Mouse (Mus musculus) T-helper 1 cell (primary cell): ENCODE measurements around the gene Tppp.
"Not testable (repeated sequence)": the region's sequence is repeated elsewhere in the genome, so short reads cannot be mapped to it uniquely, and the experiment has no call there.

Source experiments
- in situ Hi-C: fragments of 300-600 bp; cut with MboI, MseI; formaldehyde crosslinking; loops from one replicate; pipeline ENCODE4 v1.15.1; 2025; ENCODE audit warnings: high pct_unique_total_duplicates

The Tppp gene

GRCm38 (mm10) chr13:74025151-74026081 lies 16.2 kb downstream of the Tppp start:
- in situ Hi-C loops: loop anchor here (5.0 kb wide), 1 partner anchor 53 kb away; no protein-coding TSS in a partner anchor

DNA sequence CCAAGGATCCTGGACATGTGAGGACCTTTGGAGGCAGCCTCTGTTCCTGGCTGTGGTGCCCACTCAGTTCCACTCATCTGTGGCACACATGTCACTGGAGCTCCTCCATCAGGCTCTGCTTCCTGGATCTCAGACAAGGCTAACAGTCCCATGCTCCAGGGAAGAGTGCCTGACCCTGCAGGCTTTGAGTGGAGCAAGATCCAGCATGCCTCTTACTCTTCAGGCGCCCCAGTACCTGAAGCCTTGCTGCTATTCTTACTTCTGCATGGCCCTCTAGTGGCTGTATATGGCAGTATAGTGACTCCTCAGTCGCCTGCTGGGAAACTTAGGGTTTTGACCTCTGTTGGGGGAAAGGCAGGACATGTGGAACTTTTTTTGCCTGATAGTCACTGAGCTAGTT lies 17.0 kb downstream of the Tppp start:
- in situ Hi-C loops: loop anchor here (5.0 kb wide), 1 partner anchor 54 kb away; no protein-coding TSS in a partner anchor

- in situ Hi-C loops: loop anchor here (5.0 kb wide), 1 partner anchor 56 kb away; no protein-coding TSS in a partner anchor
Measured at GRCm38 (mm10) chr13:74028116-74028515, 18.9 kb downstream of the Tppp start.

DNA sequence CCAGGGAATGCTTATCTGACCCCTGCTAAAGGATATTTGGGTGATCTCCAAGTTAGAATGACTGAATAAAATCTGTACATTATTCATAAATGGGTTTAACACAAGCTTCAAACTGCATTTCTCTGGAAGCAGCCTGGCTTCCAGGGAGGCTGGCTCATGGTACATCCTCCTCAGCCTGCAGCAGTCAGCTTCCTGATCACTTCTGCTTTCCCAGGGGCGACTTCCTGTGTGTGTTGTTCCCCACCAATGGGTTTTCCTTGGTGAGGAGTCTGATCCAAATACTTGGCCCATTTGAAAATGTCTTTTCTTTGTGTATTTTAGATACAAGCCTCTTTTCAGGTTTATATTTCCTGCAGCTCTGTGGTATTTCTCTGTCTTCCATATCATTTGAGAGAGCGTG lies 19.8 kb downstream of the Tppp start:
- in situ Hi-C loops: loop anchor here (5.0 kb wide), 1 partner anchor 57 kb away; no protein-coding TSS in a partner anchor

DNA sequence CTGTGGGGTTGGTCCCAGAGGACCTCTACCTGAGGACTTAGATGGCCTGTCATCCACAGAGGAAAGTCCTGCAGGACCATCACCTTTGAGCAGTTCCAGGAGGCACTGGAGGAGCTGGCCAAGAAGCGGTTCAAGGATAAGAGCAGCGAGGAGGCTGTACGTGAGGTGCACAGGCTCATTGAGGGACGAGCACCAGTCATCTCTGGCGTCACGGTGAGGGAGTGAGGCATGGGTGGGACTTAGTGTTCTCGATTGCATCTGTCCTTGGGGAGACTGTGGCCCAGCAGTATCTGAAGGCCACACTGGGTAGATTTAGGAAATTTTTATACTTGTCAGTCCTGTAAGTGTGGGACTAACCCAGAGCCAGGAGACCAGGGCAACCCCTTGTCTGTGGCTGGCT lies 21.5 kb downstream of the Tppp start:
- in situ Hi-C loops: no loop called here

- in situ Hi-C loops: no loop called here
Measured at GRCm38 (mm10) chr13:74031133-74031532, 21.9 kb downstream of the Tppp start.

DNA sequence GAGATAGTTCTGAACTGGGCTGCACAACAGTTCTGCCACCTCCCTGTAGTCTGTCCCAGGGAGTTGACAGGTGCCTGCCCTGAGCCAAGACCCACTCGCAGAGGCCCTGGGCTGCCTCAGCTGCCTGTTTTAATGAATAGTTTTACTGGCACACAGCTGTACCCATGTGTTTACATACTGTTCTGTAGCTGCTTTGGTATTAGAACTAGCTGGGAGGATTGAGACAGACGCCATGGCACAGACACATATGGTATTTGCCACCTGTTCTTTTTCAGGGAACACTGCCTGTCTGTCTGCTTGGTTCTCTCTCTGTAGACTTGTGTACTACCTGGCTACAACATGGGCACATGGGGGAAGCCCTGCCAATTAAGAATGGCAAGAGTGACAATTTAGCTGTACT lies 25.5 kb downstream of the Tppp start:
- in situ Hi-C loops: no loop called here

DNA sequence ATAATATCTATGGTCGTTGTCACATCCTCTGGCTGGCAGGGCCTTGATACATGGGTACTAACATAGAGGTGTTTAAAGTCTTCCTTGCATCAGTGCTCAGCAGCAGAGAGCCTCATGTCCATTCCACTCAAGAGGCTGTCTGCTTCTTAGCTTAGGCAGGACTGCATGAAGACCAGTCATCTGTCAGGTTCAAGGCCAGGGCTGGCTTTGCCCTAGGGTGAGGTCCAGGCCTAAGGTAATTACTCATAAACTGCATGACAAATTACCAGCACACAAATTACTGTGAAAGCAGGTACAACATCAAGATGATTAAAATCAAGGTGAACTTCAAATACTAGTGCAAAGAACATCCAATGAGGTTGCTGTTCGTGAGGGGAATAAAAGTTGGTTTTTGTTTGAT lies 26.6 kb downstream of the Tppp start:
- in situ Hi-C loops: no loop called here

DNA sequence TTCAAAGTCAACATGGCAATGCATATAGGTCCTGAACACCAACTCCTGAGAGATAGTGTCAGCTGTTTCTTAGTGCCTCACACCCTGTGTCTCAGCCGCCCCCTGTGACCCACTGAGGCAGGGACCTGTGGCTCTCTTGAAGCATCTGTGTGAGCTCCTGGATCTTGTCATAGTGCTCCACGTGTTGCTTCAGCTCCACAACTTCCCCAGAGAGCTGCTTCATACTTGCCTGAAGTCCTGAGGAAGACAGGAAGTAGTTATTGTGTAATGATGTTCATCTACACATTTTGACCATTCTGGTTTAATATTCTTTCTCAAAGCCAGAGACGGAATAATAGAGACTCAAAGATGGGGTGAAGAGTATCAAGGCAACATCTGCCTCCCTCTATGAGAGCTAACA lies 30.7 kb downstream of the Tppp start:
- in situ Hi-C loops: no loop called here

DNA sequence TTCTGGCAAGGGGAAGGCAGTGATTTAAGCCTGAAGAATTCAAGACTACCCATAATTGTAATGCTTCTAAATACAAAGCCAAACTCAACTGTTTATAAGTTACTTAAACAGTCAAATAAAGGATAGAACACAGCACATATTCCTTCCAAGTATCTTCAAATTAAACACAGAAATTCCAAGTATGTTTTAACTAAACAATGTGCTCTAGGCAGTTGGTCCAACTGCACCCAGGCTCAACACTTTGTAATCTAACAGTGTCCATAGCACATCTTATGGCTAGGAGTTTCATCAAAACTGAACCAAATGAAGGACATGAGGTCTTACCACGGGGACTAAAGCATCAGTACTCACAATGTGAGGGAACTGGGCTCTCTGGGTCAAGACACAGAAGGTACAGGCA lies 47.0 kb downstream of the Tppp start:
- in situ Hi-C loops: no loop called here

GRCm38 (mm10) chr13:74058081-74058480 lies 48.9 kb downstream of the Tppp start:
- in situ Hi-C loops: no loop called here

- in situ Hi-C loops: loop anchor here (10.0 kb wide), 1 partner anchor 727 kb away; no protein-coding TSS in a partner anchor
Measured at GRCm38 (mm10) chr13:74061613-74062377, 52.6 kb downstream of the Tppp start, which contains the start of gene Cep72. TSS of gene Cep72 (minus strand) at chr13:74062299.

GRCm38 (mm10) chr13:74062378-74063128 lies 53.3 kb downstream of the Tppp start:
- in situ Hi-C loops: loop anchor here (10.0 kb wide), 1 partner anchor 728 kb away; no protein-coding TSS in a partner anchor

DNA sequence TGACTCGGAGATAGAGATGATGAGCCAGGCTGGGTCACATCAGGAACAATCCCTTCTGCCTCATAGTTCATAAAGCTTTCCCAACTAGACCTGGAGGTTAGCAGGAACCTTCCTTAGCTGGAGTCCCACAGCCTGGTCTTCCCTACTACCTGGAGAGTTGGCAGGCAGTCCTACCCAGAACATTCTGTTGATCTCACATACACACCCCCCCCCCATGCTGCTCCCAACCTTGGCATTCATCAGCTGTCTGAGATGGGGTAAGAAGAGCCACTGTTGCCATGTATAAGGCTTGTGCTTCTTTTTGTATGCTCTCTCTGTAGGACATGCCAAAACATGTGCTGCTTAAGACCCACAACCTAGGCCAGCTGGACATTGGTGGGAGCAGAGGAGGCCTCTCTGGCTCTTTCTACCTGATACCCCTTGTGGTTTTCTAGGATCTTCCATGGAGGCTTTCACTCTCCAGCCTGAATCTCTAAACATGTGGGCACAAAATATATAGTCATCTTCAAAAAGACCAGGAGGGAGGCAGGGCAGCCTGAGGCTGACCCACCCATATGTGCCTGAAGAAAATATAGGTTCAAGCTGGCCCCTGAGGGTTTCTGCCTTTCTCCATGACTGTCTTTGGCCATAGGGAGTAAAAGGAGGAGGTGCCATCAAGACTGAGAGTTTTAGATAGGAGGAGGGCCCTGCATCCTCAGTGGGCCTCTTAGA lies 54.3 kb downstream of the Tppp start:
- in situ Hi-C loops: loop anchor here (10.0 kb wide), 1 partner anchor 729 kb away; no protein-coding TSS in a partner anchor

DNA sequence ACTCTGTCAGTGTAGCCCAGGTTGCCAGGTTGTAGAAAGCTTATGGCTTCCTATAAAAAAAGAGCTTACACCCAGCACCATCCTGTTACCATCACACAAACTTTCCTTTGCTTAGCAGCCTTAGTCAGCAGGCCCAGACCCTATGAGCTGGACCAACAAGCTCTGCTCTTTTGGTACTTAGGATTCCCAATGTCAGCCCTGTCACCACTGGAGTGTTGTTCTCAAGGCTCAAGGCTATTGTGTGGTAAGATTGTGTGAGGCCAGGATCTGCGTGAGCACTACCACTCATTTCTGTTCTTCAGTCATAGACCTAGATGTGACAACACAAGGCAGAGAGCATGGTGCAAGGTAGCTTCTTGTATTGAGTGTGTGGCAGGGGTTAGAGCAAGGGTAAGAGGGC lies 57.4 kb downstream of the Tppp start:
- in situ Hi-C loops: loop anchor here (5.0 to 10.0 kb wide), 2 partner anchors 59 to 732 kb away; partner anchors contain the start of gene Tppp

- in situ Hi-C loops: not testable (repeated sequence)
Measured at GRCm38 (mm10) chr13:74071244-74071643, 62.0 kb downstream of the Tppp start.

GRCm38 (mm10) chr13:74071714-74072113 lies 62.5 kb downstream of the Tppp start:
- in situ Hi-C loops: no loop called here

- in situ Hi-C loops: no loop called here
Measured at GRCm38 (mm10) chr13:74073369-74073768, 64.2 kb downstream of the Tppp start.
